Mouse (Mus musculus): ENCODE data around the gene Ttc39a. TPM values are rescaled to one million over a fixed set of nuclear protein-coding genes. Genes with fewer than 3 reads are reported as not detected.

Ttc39a gene
- polyA plus RNA-seq, 1 experiment from 2014 or later = 29.7 TPM

- TF ChIP-seq EP300 (optimal IDR thresholded peaks at IDR 0.05) (no peak), CTCF (IDR thresholded peaks at IDR 0.05; ENCODE audit: low read depth) (no peak)
- WGBS = 78% methylated on average over 2 of the region's 2 CpGs
- no peaks in the 10 kb centered on the region for H3K4me1 ChIP-seq (replicated peaks; ENCODE audit: control insufficient read depth, insufficient read depth)
- no peak overlapping the region for H3K4me3 ChIP-seq (ENCODE audit: low read depth, low read length)
- no peaks in the 10 kb centered on the region for H3K36me3 ChIP-seq (ENCODE audit: control insufficient read depth, insufficient read depth, low read length)
- H3K4me2 ChIP-seq (replicated peaks; ENCODE audit: low read depth) = no peak overlapping the region
- DNase-seq (ENCODE audit: low spot score) (no peak), ATAC-seq (ENCODE audit: low FRiP score, low TSS enrichment) (no peak)
- H3K27me3 ChIP-seq (ENCODE audit: control insufficient read depth, insufficient read depth, low read length) = no peaks in the 10 kb centered on the region
- no peak overlapping the region for H3K27ac ChIP-seq (replicated peaks)
- no peaks in the 10 kb centered on the region for H3K9me3 ChIP-seq (ENCODE audit: control insufficient read depth, low read length)
- H3K9ac ChIP-seq (ENCODE audit: low read length) = no peak overlapping the region
Observed at GRCm38 (mm10) chr4:109481424-109481823, 75.0 kb downstream of the Ttc39a start.

- DNase-seq (ENCODE audit: low spot score) = no peak
- Histone ChIP-seq H3K36me3 (ENCODE audit: control insufficient read depth, insufficient read depth, low read length) (no peaks in the 10 kb centered on the region), H3K4me2 (replicated peaks; ENCODE audit: low read depth) (no peak overlapping the region), H3K9ac (ENCODE audit: low read length) (no peak overlapping the region), H3K27ac (replicated peaks) (0 out of 2 replicates have a peak overlapping the region, but pooled peaks have one; percentile 8), H3K9me3 (ENCODE audit: control insufficient read depth, low read length) (no peaks in the 10 kb centered on the region), H3K4me1 (replicated peaks; ENCODE audit: control insufficient read depth, insufficient read depth) (no peaks in the 10 kb centered on the region), H3K4me3 (ENCODE audit: low read depth, low read length) (no peak overlapping the region), H3K27me3 (ENCODE audit: control insufficient read depth, insufficient read depth, low read length) (no peaks in the 10 kb centered on the region)
- no peak for TF ChIP-seq EP300 (optimal IDR thresholded peaks at IDR 0.05)
- TF ChIP-seq CTCF (IDR thresholded peaks at IDR 0.05; ENCODE audit: low read depth) = no peak
- ATAC-seq (ENCODE audit: low FRiP score, low TSS enrichment) = no peak
- WGBS = 90% methylated on average over 1 of the region's 1 CpGs
Observed at GRCm38 (mm10) chr4:109482701-109483100, 76.3 kb downstream of the Ttc39a start.

- DNase-seq (ENCODE audit: low spot score) = no peak
- TF ChIP-seq CTCF (IDR thresholded peaks at IDR 0.05; ENCODE audit: low read depth) (no peak), EP300 (optimal IDR thresholded peaks at IDR 0.05) (no peak)
- H3K9me3 ChIP-seq (ENCODE audit: control insufficient read depth, low read length) = no peaks in the 10 kb centered on the region
- H3K4me2 ChIP-seq (replicated peaks; ENCODE audit: low read depth) = no peak within 1 kb of the TSS
- H3K9ac ChIP-seq (ENCODE audit: low read length) = no peak within 1 kb of the TSS
- ATAC-seq (ENCODE audit: low FRiP score, low TSS enrichment) = peak; percentile 46; the same call in 1 of the 2 replicates
- H3K4me1 ChIP-seq (replicated peaks; ENCODE audit: control insufficient read depth, insufficient read depth) = no peaks in the 10 kb centered on the region
- WGBS = 56% methylated on average over 3 of the region's 3 CpGs
- H3K27me3 ChIP-seq (ENCODE audit: control insufficient read depth, insufficient read depth, low read length) = no peaks in the 10 kb centered on the region
- H3K36me3 ChIP-seq (ENCODE audit: control insufficient read depth, insufficient read depth, low read length) = no peaks in the 10 kb centered on the region
- H3K4me3 ChIP-seq (ENCODE audit: low read depth, low read length) = no peak within 1 kb of the TSS
- no peak within 1 kb of the TSS for H3K27ac ChIP-seq (replicated peaks)
Observed at GRCm38 (mm10) chr4:109484621-109485020, 78.2 kb downstream of the Ttc39a start, which contains the start of gene Rnf11. Gene Rnf11 (minus strand): TSS chr4:109484728.

- H3K9me3 ChIP-seq (ENCODE audit: control insufficient read depth, low read length) = no peaks in the 10 kb centered on the region
Observed at GRCm38 (mm10) chr4:109488812-109489211, 82.4 kb downstream of the Ttc39a start.

GRCm38 (mm10) chr4:109493581-109493980 is 87.2 kb downstream of the Ttc39a start:
- Histone ChIP-seq H3K4me1 (replicated peaks; ENCODE audit: control insufficient read depth, insufficient read depth) (no peaks in the 10 kb centered on the region), H3K9ac (ENCODE audit: low read length) (no peak overlapping the region), H3K4me3 (ENCODE audit: low read depth, low read length) (no peak overlapping the region), H3K27ac (replicated peaks) (no peak overlapping the region), H3K27me3 (ENCODE audit: control insufficient read depth, insufficient read depth, low read length) (no peaks in the 10 kb centered on the region), H3K36me3 (ENCODE audit: control insufficient read depth, insufficient read depth, low read length) (no peaks in the 10 kb centered on the region), H3K4me2 (replicated peaks; ENCODE audit: low read depth) (no peak overlapping the region), H3K9me3 (ENCODE audit: control insufficient read depth, low read length) (no peaks in the 10 kb centered on the region)
- no peak for TF ChIP-seq EP300 (optimal IDR thresholded peaks at IDR 0.05)
- no peak for TF ChIP-seq CTCF (IDR thresholded peaks at IDR 0.05; ENCODE audit: low read depth)
- ATAC-seq (ENCODE audit: low FRiP score, low TSS enrichment) (no peak), DNase-seq (ENCODE audit: low spot score) (no peak)

More at GRCm38 (mm10) chr4:109488812-109489211, 82.4 kb downstream of the Ttc39a start:
- Histone ChIP-seq H3K27ac (replicated peaks) (no peak overlapping the region), H3K36me3 (ENCODE audit: control insufficient read depth, insufficient read depth, low read length) (no peaks in the 10 kb centered on the region), H3K4me1 (replicated peaks; ENCODE audit: control insufficient read depth, insufficient read depth) (no peaks in the 10 kb centered on the region), H3K4me2 (replicated peaks; ENCODE audit: low read depth) (no peak overlapping the region), H3K27me3 (ENCODE audit: control insufficient read depth, insufficient read depth, low read length) (no peaks in the 10 kb centered on the region), H3K4me3 (ENCODE audit: low read depth, low read length) (no peak overlapping the region), H3K9ac (ENCODE audit: low read length) (no peak overlapping the region)
- no peak for ATAC-seq (ENCODE audit: low FRiP score, low TSS enrichment)
- TF ChIP-seq CTCF (IDR thresholded peaks at IDR 0.05; ENCODE audit: low read depth) (no peak), EP300 (optimal IDR thresholded peaks at IDR 0.05) (no peak)
- WGBS = 73% methylated on average over 1 of the region's 1 CpGs
- no peak for DNase-seq (ENCODE audit: low spot score)

Other genes starting within 250 kb of the Ttc39a start
- 45.0 and 45.5 TPM in 2 replicates for gene Osbpl9, start 204.4 kb upstream of the Ttc39a start, polyA plus RNA-seq (2015; fragmentation: Nextera tagmentation; extraction: Ambion mirVana)
- 0.05 TPM in 1 of 2 replicates, not detected in the other for gene Calr4, start 172.1 kb upstream of the Ttc39a start, polyA plus RNA-seq (2015; fragmentation: Nextera tagmentation; extraction: Ambion mirVana)
- 20.0 and 25.0 TPM in 2 replicates for gene Eps15, start 126.4 kb upstream of the Ttc39a start, polyA plus RNA-seq (2015; fragmentation: Nextera tagmentation; extraction: Ambion mirVana)
- gene Rnf11, start 78.1 kb downstream of the Ttc39a start, polyA plus RNA-seq (2015; fragmentation: Nextera tagmentation; extraction: Ambion mirVana) = 52.0 and 57.1 TPM in 2 replicates
- gene 4930522H14Rik, start 124.7 kb downstream of the Ttc39a start, polyA plus RNA-seq (2015; fragmentation: Nextera tagmentation; extraction: Ambion mirVana) = not detected in 2 replicates

Measured in stomach, postnatal 0 days (tissue).